Mouse (Mus musculus): ENCODE data around the gene Ttll5. TPM values are rescaled to one million over a fixed set of nuclear protein-coding genes. Genes with fewer than 3 reads are reported as not detected.

The Ttll5 gene
- total and polyA plus RNA-seq, 2 experiments from 2014 or later = 10.4 to 23.9 TPM

DNA sequence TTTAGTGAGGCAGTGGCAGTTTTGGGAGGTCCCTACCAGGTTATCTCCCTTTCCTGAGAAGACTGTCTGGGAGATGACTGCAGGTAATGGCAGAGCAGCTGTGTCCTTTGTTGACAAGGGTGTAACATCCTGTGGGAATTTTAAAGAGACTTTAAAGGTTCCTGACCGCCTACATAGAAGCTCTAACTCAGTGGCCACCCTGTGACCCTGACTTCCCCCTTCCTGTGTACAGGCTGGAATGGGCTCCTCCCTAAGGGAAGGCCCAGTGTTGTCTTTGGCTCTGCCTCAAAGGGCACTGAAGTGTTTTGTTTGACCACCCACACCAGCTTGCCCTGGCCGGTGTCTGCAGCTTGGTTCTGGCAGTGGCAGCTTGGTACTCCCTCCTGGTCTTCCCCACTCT, 10.9 kb upstream of the Ttll5 start:
- Histone ChIP-seq H3K36me3 (ENCODE audit: insufficient read depth, low read length) (peaks cover 29% of the 10 kb centered on the region), H3K9ac (replicated peaks; ENCODE audit: low read length) (no peak overlapping the region), H3K27ac (no peak overlapping the region), H3K4me3 (ENCODE audit: low read length) (no peak overlapping the region), H3K27me3 (ENCODE audit: insufficient read depth, low read length) (no peaks in the 10 kb centered on the region), H3K4me2 (ENCODE audit: low read depth, low read length) (no peak overlapping the region), H3K9me3 (ENCODE audit: low read length) (no peaks in the 10 kb centered on the region), H3K4me1 (ENCODE audit: insufficient read depth, low read length) (no peaks in the 10 kb centered on the region)
- ATAC-seq (no peak), DNase-seq (ENCODE audit: low spot score) (no peak)
- TF ChIP-seq CTCF (IDR thresholded peaks at IDR 0.05; ENCODE audit: low read depth) = no peak
- WGBS = 72% methylated on average over 2 of the region's 2 CpGs

- ATAC-seq (no peak), DNase-seq (ENCODE audit: low spot score) (no peak)
Measured at GRCm38 (mm10) chr12:85822051-85822450, 2.4 kb upstream of the Ttll5 start.

DNA sequence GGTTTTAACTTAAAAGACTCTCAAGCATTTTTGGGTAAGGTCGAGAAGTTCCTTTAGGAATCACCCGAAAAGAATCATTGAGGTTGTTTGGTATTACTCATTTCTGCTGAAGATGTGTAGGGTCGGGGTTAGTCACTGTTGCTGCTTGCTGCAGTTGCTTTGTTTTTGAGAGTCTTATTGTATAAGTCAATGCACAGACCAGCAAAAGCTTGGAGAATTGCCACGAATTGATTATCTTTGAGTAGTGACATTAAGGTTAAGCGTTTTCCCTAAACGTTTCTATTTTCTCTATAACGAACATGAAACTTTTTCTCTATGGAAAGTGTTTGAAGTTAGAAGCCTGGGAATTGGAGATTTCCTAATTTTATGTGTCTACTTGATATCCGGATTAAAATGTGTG, 902 bp downstream of the Ttll5 start:
- H3K4me1 ChIP-seq (ENCODE audit: insufficient read depth, low read length) = peaks cover 5% of the 10 kb centered on the region; the same call in 1 of the 2 replicates
- peaks cover 10% of the 10 kb centered on the region; the same call in 1 of the 2 replicates for H3K36me3 ChIP-seq (ENCODE audit: insufficient read depth, low read length)
- H3K4me3 ChIP-seq (ENCODE audit: low read length) = peak overlapping the region; percentile 55
- H3K27me3 ChIP-seq (ENCODE audit: insufficient read depth, low read length) = no peaks in the 10 kb centered on the region
- 10% methylated on average over 8 of the region's 8 CpGs for WGBS
- H3K9me3 ChIP-seq (ENCODE audit: low read length) = no peaks in the 10 kb centered on the region
- peak overlapping the region; percentile 92 for H3K27ac ChIP-seq
- peak overlapping the region; percentile 81 for H3K4me2 ChIP-seq (ENCODE audit: low read depth, low read length)
- peak; percentile 9 for DNase-seq (ENCODE audit: low spot score)
- no peak for ATAC-seq
- H3K9ac ChIP-seq (replicated peaks; ENCODE audit: low read length) = peak overlapping the region; percentile 81
- TF ChIP-seq CTCF (IDR thresholded peaks at IDR 0.05; ENCODE audit: low read depth) = no peak

More at GRCm38 (mm10) chr12:85822051-85822450, 2.4 kb upstream of the Ttll5 start:
- Histone ChIP-seq H3K9ac (replicated peaks; ENCODE audit: low read length) (no peak overlapping the region), H3K27ac (no peak overlapping the region), H3K4me3 (ENCODE audit: low read length) (no peak overlapping the region), H3K4me2 (ENCODE audit: low read depth, low read length) (no peak overlapping the region), H3K36me3 (ENCODE audit: insufficient read depth, low read length) (peaks cover 29% of the 10 kb centered on the region), H3K27me3 (ENCODE audit: insufficient read depth, low read length) (no peaks in the 10 kb centered on the region), H3K4me1 (ENCODE audit: insufficient read depth, low read length) (peaks cover 5% of the 10 kb centered on the region; the same call in 1 of the 2 replicates), H3K9me3 (ENCODE audit: low read length) (no peaks in the 10 kb centered on the region)
- peak; percentile 35 for TF ChIP-seq CTCF (IDR thresholded peaks at IDR 0.05; ENCODE audit: low read depth)
- WGBS = 75% methylated on average over 9 of the region's 9 CpGs

GRCm38 (mm10) chr12:85825822-85826221, 1.4 kb downstream of the Ttll5 start:
- Histone ChIP-seq H3K4me2 (ENCODE audit: low read depth, low read length) (peak overlapping the region; percentile 81), H3K27ac (no peak overlapping the region), H3K4me1 (ENCODE audit: insufficient read depth, low read length) (peaks cover 5% of the 10 kb centered on the region; the same call in 1 of the 2 replicates), H3K4me3 (ENCODE audit: low read length) (peak overlapping the region; percentile 55; the same call in 1 of the 2 replicates), H3K36me3 (ENCODE audit: insufficient read depth, low read length) (peaks cover 8% of the 10 kb centered on the region; the same call in 1 of the 2 replicates), H3K9ac (replicated peaks; ENCODE audit: low read length) (no peak overlapping the region; the same call in 1 of the 2 replicates), H3K9me3 (ENCODE audit: low read length) (no peaks in the 10 kb centered on the region), H3K27me3 (ENCODE audit: insufficient read depth, low read length) (no peaks in the 10 kb centered on the region)
- no peak for TF ChIP-seq CTCF (IDR thresholded peaks at IDR 0.05; ENCODE audit: low read depth)
- no peak for DNase-seq (ENCODE audit: low spot score)
- no peak for ATAC-seq
- 78% methylated on average over 2 of the region's 2 CpGs for WGBS

GRCm38 (mm10) chr12:85828856-85829255, 4.4 kb downstream of the Ttll5 start:
- no peaks in the 10 kb centered on the region for H3K9me3 ChIP-seq (ENCODE audit: low read length)
- no peak overlapping the region for H3K27ac ChIP-seq
- DNase-seq (ENCODE audit: low spot score) (no peak), ATAC-seq (no peak)
- no peaks in the 10 kb centered on the region for H3K4me1 ChIP-seq (ENCODE audit: insufficient read depth, low read length)
- H3K9ac ChIP-seq (replicated peaks; ENCODE audit: low read length) = no peak overlapping the region
- no peak overlapping the region for H3K4me2 ChIP-seq (ENCODE audit: low read depth, low read length)
- no peak for TF ChIP-seq CTCF (IDR thresholded peaks at IDR 0.05; ENCODE audit: low read depth)
- H3K27me3 ChIP-seq (ENCODE audit: insufficient read depth, low read length) = no peaks in the 10 kb centered on the region
- H3K4me3 ChIP-seq (ENCODE audit: low read length) = no peak overlapping the region
- peaks cover 12% of the 10 kb centered on the region; the same call in 1 of the 2 replicates for H3K36me3 ChIP-seq (ENCODE audit: insufficient read depth, low read length)
- 87% methylated on average over 3 of the region's 3 CpGs for WGBS

- WGBS = 89% methylated on average over 3 of the region's 3 CpGs
- ATAC-seq = no peak
Measured at GRCm38 (mm10) chr12:85829866-85830265, 5.4 kb downstream of the Ttll5 start.

GRCm38 (mm10) chr12:85830691-85831090, 6.2 kb downstream of the Ttll5 start:
- peaks cover 12% of the 10 kb centered on the region; the same call in 1 of the 2 replicates for H3K36me3 ChIP-seq (ENCODE audit: insufficient read depth, low read length)
- DNase-seq (ENCODE audit: low spot score) (peak; percentile 32), ATAC-seq (no peak)
- H3K27ac ChIP-seq = no peak overlapping the region
- 53% methylated on average over 3 of the region's 3 CpGs for WGBS
- H3K9ac ChIP-seq (replicated peaks; ENCODE audit: low read length) = no peak overlapping the region
- H3K4me3 ChIP-seq (ENCODE audit: low read length) = no peak overlapping the region
- H3K9me3 ChIP-seq (ENCODE audit: low read length) = no peaks in the 10 kb centered on the region
- H3K27me3 ChIP-seq (ENCODE audit: insufficient read depth, low read length) = no peaks in the 10 kb centered on the region
- H3K4me1 ChIP-seq (ENCODE audit: insufficient read depth, low read length) = no peaks in the 10 kb centered on the region
- no peak overlapping the region for H3K4me2 ChIP-seq (ENCODE audit: low read depth, low read length)
- no peak for TF ChIP-seq CTCF (IDR thresholded peaks at IDR 0.05; ENCODE audit: low read depth)

More at GRCm38 (mm10) chr12:85829866-85830265, 5.4 kb downstream of the Ttll5 start:
- Histone ChIP-seq H3K4me3 (ENCODE audit: low read length) (no peak overlapping the region), H3K9ac (replicated peaks; ENCODE audit: low read length) (no peak overlapping the region), H3K36me3 (ENCODE audit: insufficient read depth, low read length) (peaks cover 12% of the 10 kb centered on the region; the same call in 1 of the 2 replicates), H3K4me1 (ENCODE audit: insufficient read depth, low read length) (no peaks in the 10 kb centered on the region), H3K9me3 (ENCODE audit: low read length) (no peaks in the 10 kb centered on the region), H3K4me2 (ENCODE audit: low read depth, low read length) (no peak overlapping the region), H3K27ac (no peak overlapping the region), H3K27me3 (ENCODE audit: insufficient read depth, low read length) (no peaks in the 10 kb centered on the region)
- no peak for TF ChIP-seq CTCF (IDR thresholded peaks at IDR 0.05; ENCODE audit: low read depth)
- DNase-seq (ENCODE audit: low spot score) = no peak

Measured in hindbrain, postnatal 0 days (tissue).